Mouse (Mus musculus) left cerebral cortex, postnatal 10 days (tissue): ENCODE measurements around the gene Srsf2. TPM values are rescaled to one million over a fixed set of nuclear protein-coding genes. Genes with fewer than 3 reads are reported as not detected.
A peak's percentile ranks its signal among the peaks of the same experiment; 100 is the strongest.
"Not testable (repeated sequence)": the region's sequence is repeated elsewhere in the genome, so short reads cannot be mapped to it uniquely, and the experiment has no call there.

Experiments used
- DNase-seq, 2 experiments: peaks; one replicate each; pipeline ENCODE4 v3.0.0; 2021 to 2022; ENCODE audit warnings: low spot score in 2 of 2, mixed read lengths in 1 of 2; ENCODE audit errors: extremely low spot score in 1 of 2
- intact Hi-C: fragments of 180-260 bp; cut with DNase I; formaldehyde crosslinking; loops from one replicate; pipeline ENCODE4 v1.15.1; 2025
- total RNA-seq, 2 experiments: library from RNA; stranded (reverse); gene quantifications; 2 replicates each; pipeline ENCODE4 v1.2.3; 2021

Gene Srsf2
- total RNA-seq, 2 experiments from 2014 or later: 196 to 199 TPM

DNA sequence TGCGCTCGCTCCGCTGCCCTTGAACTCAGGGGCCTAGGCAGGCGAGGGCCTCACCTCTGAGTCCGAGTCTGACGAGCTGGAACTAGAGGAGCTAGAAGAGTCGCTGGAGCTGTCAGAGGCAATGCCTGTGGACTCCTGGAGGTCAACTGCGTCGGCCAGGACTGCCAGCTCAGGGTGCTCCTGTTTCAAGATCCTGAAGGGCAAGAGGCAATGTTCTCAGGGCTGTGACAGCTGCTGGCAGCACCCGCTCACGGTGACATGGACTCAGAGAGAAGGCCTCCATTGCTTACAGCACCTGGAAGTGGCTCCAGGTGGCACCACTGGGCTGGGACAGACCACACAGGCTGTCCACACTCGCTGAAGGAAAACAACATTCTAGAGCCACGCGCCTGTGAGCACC is 14.0 kb downstream of the Srsf2 start:
- no peak for DNase-seq
- intact Hi-C loops: no loop called here

DNA sequence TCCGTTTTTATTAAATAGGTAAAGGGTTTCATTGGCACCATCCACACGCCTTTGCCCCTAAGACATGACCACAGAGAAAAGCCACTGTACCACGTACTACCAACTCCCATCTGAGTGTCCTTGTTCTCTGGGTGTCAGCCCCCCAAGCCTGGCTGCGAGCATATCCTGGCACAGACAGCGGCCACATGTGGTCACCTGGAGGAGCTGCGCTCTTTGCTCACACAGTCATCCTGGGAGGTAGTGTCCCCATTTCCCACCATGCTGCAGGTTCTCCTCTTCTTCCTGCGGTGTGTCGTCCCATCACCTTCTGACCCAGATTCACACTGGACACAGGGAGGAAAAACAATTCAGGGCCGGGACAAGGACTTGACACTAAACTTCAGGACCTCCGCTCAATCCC is 15.5 kb downstream of the Srsf2 start:
- DNase-seq: no peak
- intact Hi-C loops: no loop called here

- no peak for DNase-seq
- intact Hi-C loops: no loop called here
These were observed 16.6 kb downstream of the Srsf2 start for GRCm38 (mm10) chr11:116836283-116836682.

GRCm38 (mm10) chr11:116834954-116835353 is 17.9 kb downstream of the Srsf2 start:
- DNase-seq: no peak
- intact Hi-C loops: no loop called here

GRCm38 (mm10) chr11:116832172-116832685 is 20.7 kb downstream of the Srsf2 start:
- DNase-seq: no peak
- intact Hi-C loops: no loop called here

DNA sequence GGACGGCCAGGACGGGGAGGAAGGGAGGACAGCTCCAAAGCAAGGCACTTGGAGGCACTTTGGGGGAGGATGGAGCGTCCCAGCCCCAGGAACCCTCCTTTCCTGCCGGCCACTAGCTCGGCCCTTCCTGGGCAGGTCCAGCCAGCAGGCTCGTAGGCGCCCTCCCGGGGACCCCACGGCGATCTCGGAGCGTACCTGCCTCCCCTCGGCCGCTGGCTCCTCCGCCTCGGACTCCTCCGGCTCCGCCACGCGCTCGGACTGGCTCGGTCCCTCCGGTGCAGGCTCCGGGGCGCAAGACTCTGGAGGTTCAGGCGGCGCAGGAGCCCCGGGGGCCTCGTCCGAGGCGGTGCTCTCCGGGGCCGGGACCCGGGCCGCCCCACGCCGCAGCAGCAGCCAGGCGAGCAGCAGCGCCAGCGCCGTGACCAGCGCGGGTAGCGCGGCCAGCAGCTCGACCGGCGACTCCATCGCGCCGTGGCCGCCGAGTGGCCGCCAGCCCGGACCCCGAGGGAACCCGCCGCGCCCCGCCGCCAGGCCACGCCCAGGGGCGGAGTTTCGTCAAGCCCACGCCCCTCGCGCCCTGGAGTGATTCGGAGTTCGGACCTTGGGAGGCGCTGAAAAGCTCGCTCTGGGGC is 25.2 kb downstream of the Srsf2 start, which contains the start of gene Mxra7:
TSS of gene Mxra7 (minus strand) at position 513 of the 632 bp plus-strand sequence.
- intact Hi-C loops: no loop called here
- peak; percentile 52 to 87 for DNase-seq

GRCm38 (mm10) chr11:116826550-116827504 is 26.1 kb downstream of the Srsf2 start:
- intact Hi-C loops: no loop called here
- DNase-seq: no peak

DNA sequence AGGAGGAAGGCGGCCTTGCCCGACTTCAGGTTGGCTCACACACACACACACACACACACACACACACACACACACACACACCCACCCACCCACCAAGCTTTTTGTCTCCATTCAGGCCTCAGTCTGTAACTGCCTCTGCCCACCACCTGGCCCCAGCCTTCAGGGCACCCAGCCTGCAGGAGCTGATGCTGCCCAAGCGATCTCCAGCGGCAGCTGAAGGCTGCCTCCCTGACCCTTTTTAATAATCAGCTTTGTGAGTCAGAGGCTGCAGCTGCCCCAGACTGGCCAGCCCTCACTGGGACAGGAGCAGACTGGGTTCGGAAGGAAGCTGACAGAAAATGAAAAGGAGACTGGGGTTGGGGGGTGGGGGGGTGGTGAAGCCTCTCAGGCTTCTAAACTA is 27.7 kb downstream of the Srsf2 start:
- intact Hi-C loops: no loop called here
- no peak for DNase-seq

DNA sequence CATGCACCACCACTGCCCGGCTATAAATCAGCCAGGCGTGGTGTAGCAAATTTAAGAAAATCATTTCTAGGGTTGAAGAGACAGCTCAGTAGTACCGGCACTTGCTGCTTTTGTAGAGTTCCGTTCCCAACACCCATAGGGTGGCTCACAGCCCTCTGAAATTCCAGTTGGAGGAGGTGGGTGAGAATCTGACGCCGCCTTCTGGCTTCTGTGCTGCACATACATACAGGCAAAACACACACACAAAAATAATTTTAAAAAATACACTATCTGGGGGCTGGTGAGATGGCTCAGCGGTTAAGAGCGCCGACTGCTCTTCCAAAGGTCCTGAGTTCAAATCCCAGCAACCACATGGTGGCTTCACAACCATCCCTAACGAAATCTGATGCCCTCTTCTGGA is 29.0 kb downstream of the Srsf2 start:
- intact Hi-C loops, DNase-seq: not testable (repeated sequence)

DNA sequence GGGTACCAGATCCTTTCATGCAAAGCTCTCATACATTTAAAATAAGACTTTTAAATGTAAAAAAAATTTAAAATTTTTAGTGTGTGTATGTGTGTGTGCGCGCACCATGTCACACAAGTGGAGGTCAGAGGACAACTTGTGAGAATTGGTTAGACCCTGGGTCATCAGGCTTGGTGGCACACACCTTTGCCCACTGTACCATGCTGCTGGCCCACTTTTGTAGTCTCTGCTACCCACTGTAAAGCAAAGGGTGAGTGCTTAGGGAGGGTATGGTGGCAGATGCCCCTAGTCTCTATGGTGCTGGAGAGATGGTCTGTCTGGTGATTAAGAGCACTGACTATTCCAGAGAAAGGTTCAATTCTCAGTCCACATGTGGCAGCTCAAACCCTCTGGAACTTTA is 29.6 kb downstream of the Srsf2 start:
- no peak for DNase-seq
- intact Hi-C loops: no loop called here

DNA sequence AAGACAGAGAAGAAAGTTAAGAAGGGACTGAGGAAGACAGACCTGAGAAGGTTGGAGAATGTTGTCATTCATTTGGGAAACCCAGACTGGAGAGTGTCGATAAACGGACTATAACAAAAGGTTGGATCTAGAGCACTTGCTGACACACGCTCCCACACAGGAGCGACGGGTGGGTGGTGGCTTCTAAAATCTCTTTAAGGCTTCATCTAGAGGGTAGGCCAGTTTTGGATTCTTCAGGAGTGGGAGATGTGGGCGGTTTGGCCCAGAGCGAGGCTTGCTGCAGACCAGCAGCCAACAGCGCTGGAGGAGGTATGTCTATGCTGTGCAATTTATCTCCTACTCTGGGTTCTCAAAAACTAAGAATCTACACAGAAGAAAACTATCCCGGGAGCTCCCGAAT is 30.3 kb downstream of the Srsf2 start:
- no peak for DNase-seq
- intact Hi-C loops: no loop called here

GRCm38 (mm10) chr11:116822215-116822614 is 30.7 kb downstream of the Srsf2 start:
- no peak for DNase-seq

DNA sequence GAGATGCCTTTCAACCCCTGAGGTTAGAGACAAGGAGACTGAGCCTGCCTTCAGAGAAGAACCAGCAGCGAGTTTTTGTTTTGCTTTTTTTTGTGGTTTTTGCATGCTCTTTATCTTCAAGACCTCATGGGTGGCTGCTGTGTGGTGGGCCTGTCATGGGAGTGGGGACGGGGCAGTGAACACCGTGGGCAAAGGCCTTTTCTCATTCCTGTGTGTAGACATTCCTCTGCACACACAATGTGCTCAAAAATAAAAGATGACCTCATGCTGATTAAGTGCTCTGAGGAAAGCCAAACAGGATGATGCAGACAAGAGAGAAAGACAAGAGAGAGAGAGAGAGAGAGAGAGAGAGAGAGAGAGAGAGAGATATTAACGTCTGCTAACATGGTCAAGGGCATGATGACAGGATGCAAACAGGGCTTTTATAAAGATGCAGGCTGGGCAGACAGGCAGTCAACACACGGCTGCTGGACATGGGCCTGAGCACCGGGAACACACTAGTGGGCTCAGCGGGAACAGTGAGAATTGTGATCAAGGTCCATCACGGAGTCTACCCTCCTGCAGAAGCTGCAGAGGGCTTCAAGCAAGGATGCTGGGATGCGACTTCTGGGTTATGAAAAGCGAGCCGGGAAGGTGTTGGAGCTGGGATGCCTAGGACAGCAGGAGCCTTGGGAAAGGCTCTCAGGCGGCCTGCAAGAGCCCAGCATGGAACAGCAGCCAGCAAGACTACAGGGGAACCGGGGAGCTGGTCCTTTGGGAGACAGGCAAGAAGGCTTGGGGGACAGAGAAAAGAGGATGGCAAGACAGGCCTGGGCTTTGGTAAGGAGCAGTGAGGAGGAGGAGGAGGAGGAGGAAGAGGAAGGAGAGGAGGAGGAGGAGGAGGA is 31.6 kb downstream of the Srsf2 start:
- intact Hi-C loops: no loop called here
- DNase-seq: no peak

More at GRCm38 (mm10) chr11:116822215-116822614, 30.7 kb downstream of the Srsf2 start:
- intact Hi-C loops: no loop called here

GRCm38 (mm10) chr11:116819932-116820593 is 32.8 kb downstream of the Srsf2 start:
- intact Hi-C loops: loop anchor here (10.0 kb wide), 1 partner anchor 325 kb away; the partner anchor contains the start of gene Prpsap1
- DNase-seq: no peak

GRCm38 (mm10) chr11:116818722-116819121 is 34.2 kb downstream of the Srsf2 start:
- intact Hi-C loops: loop anchor here (10.0 kb wide), 1 partner anchor 324 kb away; the partner anchor contains the start of gene Prpsap1
- no peak for DNase-seq

- intact Hi-C loops: loop anchor here (10.0 kb wide), 1 partner anchor 323 kb away; the partner anchor contains the start of gene Prpsap1
- no peak for DNase-seq
These were observed 35.3 kb downstream of the Srsf2 start for GRCm38 (mm10) chr11:116817567-116817966.

GRCm38 (mm10) chr11:116816769-116817168 is 36.1 kb downstream of the Srsf2 start:
- intact Hi-C loops: loop anchor here (10.0 kb wide), 1 partner anchor 322 kb away; the partner anchor contains the start of gene Prpsap1
- no peak for DNase-seq

DNA sequence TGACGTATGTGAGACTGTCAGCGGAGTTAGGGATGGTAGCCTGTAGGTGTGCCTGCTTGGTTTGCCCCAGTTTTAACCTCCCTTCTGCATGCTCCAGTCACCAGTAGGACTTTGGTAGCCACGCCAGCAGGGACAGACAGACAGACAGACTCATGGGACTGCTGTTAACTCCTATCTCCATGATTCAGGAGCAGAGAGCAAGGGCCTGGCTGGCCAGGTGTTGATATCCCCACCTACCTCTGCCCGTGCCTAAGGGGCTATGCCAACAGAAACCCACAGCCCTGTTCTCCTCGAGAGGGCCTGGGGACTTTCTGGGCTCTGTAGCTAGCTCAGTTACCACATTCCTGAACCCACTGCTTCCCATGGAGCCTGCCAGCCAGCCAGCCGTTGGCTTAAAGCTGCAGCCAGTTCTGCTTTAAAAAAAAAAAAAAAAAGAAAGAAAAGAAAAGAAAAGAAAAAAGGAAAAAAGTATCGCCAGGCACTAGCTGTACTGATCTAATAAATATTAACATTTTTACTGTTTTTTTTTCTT is 37.9 kb downstream of the Srsf2 start:
- intact Hi-C loops: loop anchor here (10.0 kb wide), 1 partner anchor 320 kb away; the partner anchor contains the start of gene Prpsap1
- DNase-seq: no peak
